In the genomic region with DNA sequence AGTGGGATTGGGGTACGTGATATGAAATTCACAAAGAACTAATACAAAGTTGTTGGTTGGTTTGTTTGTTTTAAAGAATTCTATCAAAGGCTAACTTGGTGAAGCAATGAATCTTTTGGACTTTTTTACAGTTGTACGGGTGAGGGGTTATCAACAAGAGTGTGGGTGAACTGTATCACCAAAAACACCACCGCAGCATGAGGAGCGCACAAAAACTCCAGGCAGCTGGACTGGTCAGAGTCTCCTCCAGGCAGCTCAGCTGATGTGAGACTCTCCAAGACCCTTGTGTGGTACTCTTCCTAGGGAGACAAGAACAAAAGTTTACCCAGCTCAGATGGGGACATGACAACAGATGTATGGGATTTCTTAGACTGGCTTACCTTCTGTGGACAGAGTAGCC, we compare ENCODE assay signal across 25 mouse cellular contexts. TPM values are rescaled to one million over a fixed set of nuclear protein-coding genes. Genes with fewer than 3 reads are reported as not detected.
DNase-seq lines count a peak whose midpoint lies in the region; ATAC-seq and TF ChIP-seq lines count a peak whose summit lies in the region.
"Had no signal": no experiment of that assay in that cellular context is flagged by ENCODE, and none has a peak within 500 bp of the region (broad histone marks: within the 10 kb centered on the region; RNA-seq: fewer than 3 reads in every experiment).

No protein-coding gene starts in this region.

- no peaks in the 10 kb centered on the region for H3K9me3 ChIP-seq in lung, embryonic 14.5 days (ENCODE audit: low read depth, low read length)
- H3K9me3 ChIP-seq in E14TG2a.4 (ENCODE audit: low read length), result 0 out of 2 replicates have a peak, but pooled peaks cover 4% of the 10 kb centered on the region
- H3K9me3 ChIP-seq in ES-E14 (ENCODE audit: control insufficient read depth, insufficient read depth, low read depth, low read length), result no peaks in the 10 kb centered on the region
- H3K9me3 ChIP-seq in embryonic facial prominence, embryonic 10.5 days, result no peaks in the 10 kb centered on the region
- H3K9me3 ChIP-seq: embryonic facial prominence, embryonic 12.5 days; embryonic facial prominence, embryonic 15.5 days; heart, embryonic 13.5 days had no signal

- no peak overlapping the region for H3K4me3 ChIP-seq in lung, embryonic 14.5 days (ENCODE audit: low read depth, low read length)
- H3K4me3 ChIP-seq in lung, adult 2 months (replicated peaks; ENCODE audit: extremely low read depth, low read depth, low read length), result no peak overlapping the region
- H3K4me3 ChIP-seq in E14TG2a.4 (replicated peaks; ENCODE audit: low read length) (peak overlapping the region; percentile 14), ES-E14 (ENCODE audit: insufficient read depth in 1 of 2, low read depth in 1 of 2, low read length in 2 of 2, poor library complexity in 1 of 2, severe bottlenecking in 1 of 2) (no peak overlapping the region)
- no peak overlapping the region for H3K4me3 ChIP-seq in embryonic facial prominence, embryonic 10.5 days
- H3K4me3 ChIP-seq: embryonic facial prominence, embryonic 12.5 days; embryonic facial prominence, embryonic 15.5 days; gastrocnemius, adult 2 months; heart, embryonic 13.5 days had no signal

- no peaks in the 10 kb centered on the region for H3K27me3 ChIP-seq in lung, embryonic 14.5 days (ENCODE audit: insufficient read depth, low read length)
- no peaks in the 10 kb centered on the region for H3K27me3 ChIP-seq in E14TG2a.4 (ENCODE audit: insufficient read depth, low read length)
- no peaks in the 10 kb centered on the region for H3K27me3 ChIP-seq in embryonic facial prominence, embryonic 10.5 days (replicated peaks; ENCODE audit: low read depth, poor library complexity, severe bottlenecking)
- H3K27me3 ChIP-seq: embryonic facial prominence, embryonic 12.5 days; embryonic facial prominence, embryonic 15.5 days; heart, embryonic 13.5 days; Patski had no signal

- peak overlapping the region; percentile 18; the same call in 1 of the 2 replicates for H3K27ac ChIP-seq in lung, embryonic 14.5 days (ENCODE audit: low read depth)
- peak overlapping the region; percentile 93 for H3K27ac ChIP-seq in ES-E14 (ENCODE audit: insufficient read depth, low read depth, low read length, poor library complexity, severe bottlenecking)
- no peak overlapping the region for H3K27ac ChIP-seq in embryonic facial prominence, embryonic 10.5 days (replicated peaks)
- H3K27ac ChIP-seq: embryonic facial prominence, embryonic 12.5 days; embryonic facial prominence, embryonic 15.5 days; gastrocnemius, adult 2 months; heart, embryonic 13.5 days; hindbrain, embryonic 14.5 days; hindbrain, postnatal 0 days had no signal

- no peak for TF ChIP-seq CTCF in lung, embryonic 14.5 days (IDR thresholded peaks at IDR 0.05; ENCODE audit: low read depth)
- TF ChIP-seq CTCF in lung, adult 2 months (IDR thresholded peaks at IDR 0.05; ENCODE audit: insufficient read depth, low read length), result no peak
- TF ChIP-seq CTCF in E14TG2a.4 (conservative IDR thresholded peaks at IDR 0.05; ENCODE audit: low read length), result no peak

- ATAC-seq in lung, embryonic 14.5 days (ENCODE audit: insufficient read depth), result no peak
- no peak for ATAC-seq in megakaryocyte-erythroid progenitor cell, adult 5-6 weeks (replicated peaks; ENCODE audit: low FRiP score, low TSS enrichment, poor library complexity, severe bottlenecking)
- ATAC-seq: CD4-positive, CD25-positive, alpha-beta regulatory T cell, adult 4 months; forebrain, embryonic 14.5 days; forebrain, postnatal 0 days; hindbrain, postnatal 0 days; inflammation-experienced regulatory T-cells, adult 6 months; Patski had no signal

- H3K4me1 ChIP-seq in lung, embryonic 14.5 days (ENCODE audit: insufficient read depth), result no peaks in the 10 kb centered on the region
- no peaks in the 10 kb centered on the region; the same call in 1 of the 2 replicates for H3K4me1 ChIP-seq in lung, adult 2 months (ENCODE audit: control insufficient read depth, insufficient read depth, low read length)
- peaks cover 70% of the 10 kb centered on the region for H3K4me1 ChIP-seq in E14TG2a.4 (replicated peaks; ENCODE audit: low read depth, low read length)
- H3K4me1 ChIP-seq in ES-E14 (ENCODE audit: control insufficient read depth in 2 of 2, insufficient read depth in 2 of 2, low read length in 2 of 2, poor library complexity in 1 of 2), result peaks cover 17 to 22% of the 10 kb centered on the region in 2 experiments
- no peaks in the 10 kb centered on the region for H3K4me1 ChIP-seq in embryonic facial prominence, embryonic 10.5 days
- H3K4me1 ChIP-seq: embryonic facial prominence, embryonic 12.5 days; embryonic facial prominence, embryonic 15.5 days; heart, embryonic 13.5 days had no signal

- H3K9ac ChIP-seq in lung, embryonic 14.5 days, result no peak overlapping the region
- peak overlapping the region; percentile 60 for H3K9ac ChIP-seq in ES-E14 (ENCODE audit: insufficient read depth, low read depth, low read length, poor library complexity, severe bottlenecking)
- H3K9ac ChIP-seq: embryonic facial prominence, embryonic 12.5 days; embryonic facial prominence, embryonic 15.5 days; forebrain, postnatal 0 days; heart, embryonic 13.5 days; hindbrain, embryonic 14.5 days had no signal

- no peaks in the 10 kb centered on the region for H3K36me3 ChIP-seq in lung, embryonic 14.5 days (ENCODE audit: insufficient read depth)
- H3K36me3 ChIP-seq in E14TG2a.4 (ENCODE audit: insufficient read depth, low read length), result no peaks in the 10 kb centered on the region
- H3K36me3 ChIP-seq in ES-E14 (ENCODE audit: control insufficient read depth, insufficient read depth, low read length, poor library complexity, severe bottlenecking), result no peaks in the 10 kb centered on the region
- H3K36me3 ChIP-seq in embryonic facial prominence, embryonic 10.5 days (replicated peaks), result no peaks in the 10 kb centered on the region
- H3K36me3 ChIP-seq: embryonic facial prominence, embryonic 12.5 days; embryonic facial prominence, embryonic 15.5 days; heart, embryonic 13.5 days had no signal

- H3K4me2 ChIP-seq in lung, embryonic 14.5 days, result no peak overlapping the region
- H3K4me2 ChIP-seq: embryonic facial prominence, embryonic 12.5 days; embryonic facial prominence, embryonic 15.5 days; heart, embryonic 13.5 days; hindbrain, embryonic 14.5 days had no signal

- in situ Hi-C loops in ES-E14 (cut with MboI; ENCODE audit: low sequenced_read_pairs in 2 of 2, unreplicated experiment in 2 of 2), result no loop called here

- no peak for DNase-seq in lung, embryonic 14.5 days
- DNase-seq in lung, adult 2 months, result no peak
- DNase-seq in ES-E14 (ENCODE audit: low read depth, low spot score), result no peak
- DNase-seq in embryonic facial prominence, embryonic 10.5 days (ENCODE audit: low spot score), result no peak
- DNase-seq: adrenal gland, postnatal 10 days; adrenal gland, postnatal 36 days; cerebellum, adult 18-20 months; cerebellum, adult 9-10 months; cerebellum, postnatal 14 days; forebrain, postnatal 0 days; gastrocnemius, adult 2 months; gastrocnemius, postnatal 14 days; heart, postnatal 14 days; heart, postnatal 4 days had no signal

- no peak for TF ChIP-seq POLR2A in lung, adult 2 months (IDR thresholded peaks at IDR 0.05; ENCODE audit: borderline replicate concordance, extremely low read depth, low read depth, low read length)

- 40% methylated on average over 4 of the region's 4 CpGs for WGBS in lung, embryonic 14.5 days
- 59% methylated on average over 4 of the region's 4 CpGs for WGBS in lung, adult 2 months
- WGBS in embryonic facial prominence, embryonic 10.5 days, result 96% methylated on average over 4 of the region's 4 CpGs

TF ChIP-seq in ES-E14, 5 proteins besides CTCF, POLR2A, EP300 and RAD21:
- TF ChIP-seq MAFK (IDR thresholded peaks at IDR 0.05; ENCODE audit: insufficient read depth, low read depth, low read length) (no peak), ZNF384 (IDR thresholded peaks at IDR 0.05; ENCODE audit: low read depth, low read length) (no peak), CHD2 (IDR thresholded peaks at IDR 0.05; ENCODE audit: low read depth, low read length) (no peak), HCFC1 (IDR thresholded peaks at IDR 0.05; ENCODE audit: borderline replicate concordance, insufficient read depth, low read length) (no peak), ZC3H11A (IDR thresholded peaks at IDR 0.05; ENCODE audit: borderline replicate concordance, low read depth, low read length) (no peak)

RNA-seq across cellular contexts. Expression of a gene that starts 7.8 kb away (rescaled TPM):
- 65.1 and 65.7 TPM in 2 replicates for polyA plus RNA-seq in lung, embryonic 14.5 days (2014; fragmentation: Nextera tagmentation; extraction: Ambion mirVana)
- 8.1 and 12.1 TPM in 2 replicates for polyA plus RNA-seq in lung, adult 2 months (2012; rRNA removed)
- total RNA-seq in ES-E14 (2012; rRNA removed), result 68.4 and 107 TPM in 2 replicates
- 48.3 and 49.0 TPM in 2 replicates for polyA plus RNA-seq in embryonic facial prominence, embryonic 10.5 days (2016; fragmentation: Nextera tagmentation; extraction: Ambion mirVana)
- 45.5 and 75.1 TPM in 2 replicates for total RNA-seq in megakaryocyte-erythroid progenitor cell, adult 5-6 weeks (2014; fragmentation: Nextera tagmentation)
- total RNA-seq in megakaryocyte-erythroid progenitor cell, adult 5-6 weeks (2017), result 72.2 and 75.2 TPM in 2 replicates
